Mouse (Mus musculus): ENCODE measurements around the gene Ndufb3. TPM values are rescaled to one million over a fixed set of nuclear protein-coding genes. Genes with fewer than 3 reads are reported as not detected.
"Not testable (repeated sequence)": the region's sequence is repeated elsewhere in the genome, so short reads cannot be mapped to it uniquely, and the experiment has no call there.

Ndufb3 gene
- 10 to 100 TPM; 69.7 to 91.7 TPM for polyA plus RNA-seq (2017; shearing (Covaris generic))

DNA sequence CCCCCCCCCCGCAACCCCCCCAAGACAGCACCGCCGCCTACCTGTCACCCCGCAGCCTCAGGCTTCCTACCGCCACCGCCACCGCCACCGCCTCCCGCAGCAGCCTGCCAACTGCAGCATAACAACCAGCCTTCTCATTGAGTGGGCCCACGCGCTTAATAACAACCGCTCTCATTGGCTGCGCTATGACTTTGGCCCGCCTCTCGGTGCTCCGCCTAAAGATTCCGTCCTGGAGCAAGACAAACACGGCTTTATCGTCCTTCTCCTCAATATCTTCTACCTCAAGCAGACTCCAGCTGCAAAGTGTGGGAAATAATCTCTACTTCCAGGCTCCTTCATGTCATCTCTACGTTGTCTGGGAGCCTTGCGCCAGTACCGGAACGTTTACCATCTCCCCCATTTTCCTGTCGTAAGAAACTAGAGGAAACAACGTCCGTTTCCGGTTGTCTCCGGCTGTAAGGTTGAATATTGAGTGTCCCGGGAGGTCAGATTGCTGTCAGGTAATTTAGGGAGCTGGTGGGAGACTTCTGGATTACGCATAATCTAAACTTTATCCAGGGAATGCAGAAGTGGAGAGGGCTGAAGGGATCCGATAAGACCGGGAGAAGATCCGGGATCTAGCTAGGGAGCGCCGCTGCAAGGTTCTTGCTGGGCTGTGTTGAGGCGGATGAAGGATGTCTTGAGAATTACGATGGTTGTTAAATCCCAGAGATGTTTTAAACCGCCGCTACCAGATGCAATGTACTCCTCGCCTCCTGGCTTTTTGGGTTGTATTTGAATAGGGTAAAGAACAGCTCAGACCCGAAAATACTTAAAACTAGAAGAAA, at the start of gene Ndufb3, which contains the start of gene Fam126b:
Gene Ndufb3 (plus strand): TSS at position 214 of the 827 bp plus-strand sequence.
Gene Fam126b (minus strand): TSS at position 153 of the 827 bp plus-strand sequence.
- peak; percentile 95 for ATAC-seq

DNA sequence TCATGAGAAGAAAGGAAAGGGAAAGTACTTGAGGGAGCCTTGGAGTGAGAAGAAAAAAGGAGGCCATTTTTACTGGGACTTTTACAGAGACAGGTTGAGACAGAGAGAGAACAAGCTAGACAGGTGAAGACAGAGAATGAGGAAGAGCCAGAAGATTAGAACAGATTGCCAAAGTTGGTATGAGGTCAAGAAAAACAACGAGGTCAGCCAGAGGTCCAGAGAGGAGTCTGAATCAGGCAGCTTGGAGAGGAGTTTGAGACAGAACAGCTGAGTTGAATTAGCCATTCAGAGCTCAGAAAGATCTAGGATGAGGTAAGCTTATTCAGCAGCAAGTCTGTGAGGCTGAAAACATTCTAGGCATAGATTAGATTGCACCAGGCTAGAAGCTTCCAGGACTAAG, 44.8 kb upstream of the Ndufb3 start:
- ATAC-seq, result no peak

DNA sequence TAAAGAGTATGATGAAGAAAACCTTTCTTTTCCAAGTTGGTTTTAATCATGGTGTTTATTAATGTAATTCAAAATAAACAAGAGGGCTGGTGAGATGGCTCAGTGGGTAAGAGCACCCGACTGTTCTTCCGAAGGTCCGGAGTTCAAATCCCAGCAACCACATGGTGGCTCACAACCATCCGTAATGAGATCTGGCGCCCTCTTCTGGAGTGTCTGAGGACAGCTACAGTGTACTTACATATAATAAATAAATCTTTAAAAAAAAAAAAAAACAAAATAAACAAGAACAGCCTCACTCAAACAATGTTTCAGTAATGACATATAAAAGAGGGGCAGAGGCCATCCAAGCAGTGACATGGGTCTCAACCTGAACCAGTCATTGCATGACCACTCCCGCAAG, 25.8 kb upstream of the Ndufb3 start:
- ATAC-seq, result not testable (repeated sequence)

DNA sequence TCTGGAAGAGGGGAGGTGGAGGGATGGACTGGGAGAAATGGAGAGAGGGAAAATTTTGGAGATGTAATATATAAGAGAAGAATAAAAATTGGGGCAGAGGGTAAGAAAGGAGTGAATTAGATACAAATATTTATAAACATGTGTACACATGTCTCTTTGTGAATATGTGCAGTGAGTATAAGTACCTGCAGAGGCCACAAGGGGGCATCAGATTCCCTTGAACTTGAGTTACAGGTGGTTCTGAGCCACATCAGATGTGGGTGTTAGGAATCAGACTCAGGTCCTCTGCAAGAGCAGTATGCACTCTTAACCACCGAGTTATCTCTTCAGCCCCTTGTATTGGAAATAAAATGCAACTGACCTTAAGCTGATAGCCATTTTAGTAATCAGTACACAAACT, 23.7 kb upstream of the Ndufb3 start:
- peak; percentile 62 for ATAC-seq

DNA sequence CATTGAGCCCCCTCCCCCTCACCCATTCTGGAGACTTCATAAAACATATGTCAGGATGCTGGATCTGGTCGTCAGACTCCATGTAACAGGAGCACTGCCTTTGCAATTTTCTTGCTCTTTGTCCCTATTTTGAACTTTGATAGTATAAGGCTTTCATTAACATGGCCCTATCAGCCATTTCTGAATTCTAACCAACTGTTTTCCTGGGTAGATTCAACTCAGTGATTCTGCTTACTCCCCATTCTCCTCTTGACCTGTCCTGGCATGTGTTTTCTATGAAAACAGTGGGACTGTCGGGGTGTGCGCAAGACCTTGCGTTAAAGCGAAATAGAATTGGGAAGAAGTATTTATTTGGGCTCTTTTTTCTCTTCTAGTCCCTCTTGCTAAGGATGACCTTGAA, 21.2 kb upstream of the Ndufb3 start:
- ATAC-seq, result no peak

DNA sequence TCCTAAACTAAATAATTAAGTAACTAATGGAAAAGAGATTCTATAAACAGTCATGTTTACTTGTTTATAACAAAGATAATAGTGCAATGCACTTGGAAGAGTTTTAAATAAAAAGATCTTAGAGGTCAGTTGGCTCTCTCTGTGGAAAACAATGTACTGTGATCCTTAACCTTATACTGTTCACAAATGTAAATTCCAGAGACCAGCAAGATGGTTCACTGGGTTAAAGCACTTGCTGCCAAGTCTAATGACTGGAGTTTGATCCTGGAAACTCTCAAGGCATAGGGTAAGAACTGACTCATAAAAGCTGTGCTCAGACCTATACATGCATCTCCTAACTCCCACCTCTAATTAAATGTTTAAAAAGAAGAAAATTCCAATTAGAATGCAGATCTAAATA, 19.6 kb upstream of the Ndufb3 start:
- ATAC-seq, result no peak

DNA sequence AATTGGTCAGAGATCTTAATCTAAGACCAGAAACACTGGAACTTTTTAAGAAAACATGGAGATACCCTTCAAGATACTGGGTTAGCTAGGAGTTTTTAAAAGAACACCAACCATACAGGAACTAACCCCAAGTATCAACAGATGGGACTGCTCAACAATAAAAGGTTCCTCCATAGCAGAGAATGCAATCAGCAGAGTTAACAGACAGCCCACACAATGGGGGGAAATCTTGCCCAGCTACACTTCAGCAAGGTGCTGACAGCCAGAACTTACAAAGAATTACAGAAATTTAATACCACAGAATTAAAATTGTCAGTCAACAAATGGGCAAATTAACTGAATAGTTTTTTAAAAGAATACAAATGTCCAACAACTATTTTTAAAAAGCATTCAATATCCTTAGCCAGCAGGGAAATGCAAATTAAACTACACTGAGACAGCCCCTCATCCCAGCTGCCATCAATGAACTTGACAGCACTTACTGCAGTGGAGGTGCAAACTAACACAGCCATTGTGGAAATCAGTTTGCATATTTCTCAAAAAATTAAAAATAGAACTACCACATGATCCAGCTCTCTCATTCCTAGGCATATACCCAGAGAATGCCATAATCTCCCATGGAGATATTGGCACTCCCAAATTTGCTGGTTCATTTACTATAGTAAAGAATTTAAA, 17.6 kb upstream of the Ndufb3 start:
- ATAC-seq, result no peak

DNA sequence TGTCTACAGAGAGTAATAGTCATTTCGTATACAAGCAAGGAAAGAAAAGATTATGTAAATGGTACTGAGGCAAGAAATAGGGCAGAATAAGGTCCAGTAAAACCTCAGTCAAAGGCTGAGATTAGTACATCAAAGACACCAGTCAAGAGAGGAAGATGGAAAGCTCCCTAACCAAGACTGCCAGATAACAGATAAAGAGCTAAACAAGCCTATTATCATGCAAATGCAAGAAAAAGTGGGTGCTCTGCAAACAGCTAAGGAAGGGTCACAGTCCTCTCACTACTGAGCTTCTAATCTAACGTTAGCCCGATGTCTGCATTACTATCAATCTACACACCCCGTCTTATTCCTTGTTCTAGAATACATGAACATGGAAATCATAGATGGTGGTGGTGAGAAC, 15.7 kb upstream of the Ndufb3 start:
- no peak for ATAC-seq

DNA sequence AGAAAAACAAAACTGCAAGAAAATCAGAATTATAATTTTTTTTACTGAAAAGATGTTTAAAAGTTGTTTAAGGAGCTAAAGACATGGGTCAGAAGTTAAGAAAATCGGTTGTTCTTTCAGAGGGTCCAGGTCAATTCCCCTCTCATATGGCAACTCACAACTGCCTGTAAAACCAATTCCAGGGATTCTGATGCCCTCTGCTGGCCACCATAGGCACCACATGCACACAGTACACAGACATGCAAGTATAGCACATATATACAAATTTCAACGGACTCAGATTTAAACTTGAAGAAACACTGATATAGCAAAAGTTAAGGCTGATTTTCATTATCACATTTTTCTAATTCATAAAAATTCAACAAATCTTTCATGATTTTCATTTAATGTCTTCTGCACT, 7.0 kb upstream of the Ndufb3 start:
- no peak for ATAC-seq

DNA sequence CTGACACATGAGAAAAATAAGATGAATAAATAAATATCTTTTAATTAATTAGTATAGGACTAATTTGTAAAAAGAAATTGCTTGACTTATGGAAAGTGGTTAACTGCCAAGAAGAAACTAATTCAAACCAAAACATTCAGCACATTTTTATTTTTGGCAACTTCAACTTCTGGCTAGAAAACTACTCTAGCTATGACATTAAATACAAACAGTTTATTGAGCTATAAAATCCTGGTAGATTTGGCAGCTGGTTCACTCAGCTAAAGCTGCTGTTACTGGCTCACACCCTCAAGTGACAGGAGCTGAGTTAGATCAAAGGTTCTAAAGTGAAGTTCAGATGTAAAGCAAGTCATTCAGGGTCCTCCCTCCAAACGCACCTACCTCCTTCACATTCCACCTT, 3.6 kb upstream of the Ndufb3 start:
- ATAC-seq, result no peak

DNA sequence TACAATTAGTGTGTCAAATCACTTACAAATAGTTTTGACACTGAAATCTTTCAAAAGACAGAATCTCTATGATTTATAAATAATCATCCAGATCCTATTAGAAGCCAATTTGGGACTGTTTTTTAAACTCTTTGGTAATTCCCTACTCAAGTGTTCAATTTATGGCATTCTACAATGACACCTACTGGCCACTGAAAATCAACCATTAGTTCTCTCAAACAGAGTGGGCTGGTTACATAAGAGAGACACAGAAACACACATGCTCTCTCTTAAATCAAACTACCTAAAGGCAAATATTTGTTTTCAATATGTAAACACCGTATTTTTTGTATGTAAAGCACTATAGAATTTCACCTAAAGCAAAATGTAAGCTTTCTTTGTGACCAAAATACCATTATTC, 1.9 kb upstream of the Ndufb3 start:
- no peak for ATAC-seq

DNA sequence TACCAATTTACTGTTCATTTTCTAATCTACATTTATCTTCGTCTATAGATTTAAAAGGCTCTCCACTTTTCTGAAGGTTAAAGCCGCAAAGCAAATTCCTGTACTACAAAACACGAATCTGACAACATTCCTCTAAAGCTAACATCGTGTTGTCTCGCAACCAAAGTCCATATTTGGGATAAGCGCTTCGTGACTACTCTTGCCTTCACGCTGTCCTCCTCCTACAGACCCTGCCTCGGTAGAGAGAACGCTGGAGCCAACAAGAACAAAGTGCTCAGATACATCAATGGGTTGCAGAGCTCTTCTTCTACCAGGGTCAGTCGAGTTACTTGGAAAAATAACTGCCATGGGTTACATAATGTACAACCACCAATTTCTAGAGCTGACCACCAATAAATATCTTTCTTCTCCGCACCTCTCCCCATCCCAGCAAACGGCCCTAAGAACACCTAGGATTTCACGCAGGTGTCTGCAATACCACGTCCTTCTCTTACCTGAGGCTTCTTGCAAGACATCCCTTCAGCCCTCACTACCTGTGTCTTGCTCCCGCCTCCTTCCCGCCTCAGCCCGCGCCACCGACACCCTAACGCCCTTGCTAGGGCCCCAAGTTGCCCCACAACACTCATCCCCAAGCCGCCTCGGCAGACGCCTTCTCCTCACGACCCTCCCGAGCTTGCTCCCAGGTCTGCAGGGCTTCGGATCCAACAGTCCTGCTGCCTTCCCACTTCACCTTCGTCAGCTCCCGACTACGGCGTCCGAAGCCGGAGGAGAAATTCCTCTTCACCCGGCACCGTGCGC, 612 bp upstream of the Ndufb3 start:
- ATAC-seq, result peak; percentile 27

DNA sequence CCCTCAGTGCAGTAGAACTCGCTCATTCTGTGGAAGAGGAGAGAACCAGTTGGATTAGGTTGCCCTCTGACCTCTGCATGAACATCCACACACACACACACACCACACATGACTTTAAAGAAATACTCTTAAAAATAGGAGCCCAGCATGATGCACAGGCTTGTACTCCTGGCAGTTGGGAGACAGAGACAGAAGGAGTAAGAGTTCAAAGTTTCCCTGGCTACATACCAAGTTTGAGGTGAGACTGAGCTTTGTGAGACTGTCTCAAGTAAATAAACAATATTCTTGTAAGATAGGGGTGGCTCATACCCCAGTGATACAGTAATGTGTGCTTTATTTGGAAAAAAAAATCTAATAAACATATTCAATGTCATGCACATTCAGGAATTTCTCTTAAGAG, 1.3 kb downstream of the Ndufb3 start:
- ATAC-seq, result no peak

DNA sequence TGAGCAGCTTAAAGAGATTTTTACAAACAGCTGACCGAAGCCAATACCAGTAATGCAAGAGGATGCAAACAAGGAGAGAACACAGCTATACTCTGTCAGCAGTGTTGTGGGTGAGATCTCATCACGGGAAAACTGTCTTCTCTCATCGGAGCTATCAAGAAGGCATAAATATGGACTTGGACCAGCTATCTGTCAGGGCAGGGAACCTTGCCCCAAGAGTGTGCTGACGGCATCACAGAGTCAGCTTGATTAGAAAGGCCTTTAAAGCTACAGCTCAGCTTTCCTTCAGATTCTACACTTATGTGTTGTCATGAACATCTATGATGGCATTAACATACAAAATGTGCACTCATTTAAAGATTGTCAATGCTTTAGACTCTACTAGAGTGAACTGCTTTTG, 16.5 kb downstream of the Ndufb3 start:
- no peak for ATAC-seq

DNA sequence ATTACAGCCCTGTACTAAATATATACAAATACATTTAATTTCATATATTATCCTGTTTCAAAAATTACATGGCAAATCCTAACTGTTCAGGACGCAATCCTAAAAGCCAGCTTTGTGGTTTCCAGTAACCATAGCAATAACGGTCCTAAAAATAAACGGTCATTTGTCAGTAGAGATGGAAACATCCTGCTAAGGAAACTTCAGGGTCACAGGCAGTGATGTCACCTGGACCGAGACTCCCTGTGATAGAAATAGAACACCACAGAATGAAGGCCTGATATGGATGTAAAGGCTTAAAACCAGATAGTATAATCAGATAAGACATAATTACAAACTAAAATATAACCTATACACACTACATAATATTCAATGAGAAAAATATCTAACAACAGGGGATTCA, 17.6 kb downstream of the Ndufb3 start:
- ATAC-seq, result no peak

DNA sequence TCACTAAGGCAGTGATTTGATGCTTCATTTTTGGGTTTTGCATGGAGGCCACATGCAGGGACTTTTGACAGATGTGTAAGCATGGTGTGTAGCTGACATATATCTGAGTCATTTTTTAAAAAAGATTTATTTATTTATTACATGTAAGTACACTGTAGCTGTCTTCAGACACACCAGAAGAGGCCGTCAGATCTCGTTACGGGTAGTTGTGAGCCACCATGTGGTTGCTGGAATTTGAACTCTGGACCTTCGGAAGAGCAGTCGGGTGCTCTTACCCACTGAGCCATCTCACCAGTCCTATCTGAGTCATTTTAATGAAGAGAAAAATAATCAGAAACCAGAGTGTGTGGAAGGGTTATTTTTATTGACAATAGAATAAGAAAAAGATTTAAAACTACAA, 23.4 kb downstream of the Ndufb3 start:
- ATAC-seq, result not testable (repeated sequence)

DNA sequence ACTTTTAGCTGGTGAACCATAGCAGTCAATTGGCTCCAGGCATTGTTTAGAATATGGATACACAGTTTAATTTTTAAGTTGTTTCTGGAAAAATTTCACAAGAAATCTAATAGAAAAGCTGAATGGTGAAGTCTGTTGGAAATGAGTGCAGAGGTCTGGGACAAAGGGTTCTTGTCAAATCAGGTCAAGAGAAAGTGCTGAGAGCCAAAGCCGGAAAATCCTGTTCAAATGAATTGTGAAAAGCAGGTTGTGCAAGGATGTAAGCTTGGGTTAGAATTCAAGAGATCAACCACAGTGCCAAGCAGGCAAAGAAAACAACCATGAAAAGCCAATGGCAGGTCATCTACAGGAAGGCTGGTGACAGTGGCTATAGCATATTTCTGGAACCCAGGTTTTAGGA, 24.0 kb downstream of the Ndufb3 start:
- no peak for ATAC-seq

DNA sequence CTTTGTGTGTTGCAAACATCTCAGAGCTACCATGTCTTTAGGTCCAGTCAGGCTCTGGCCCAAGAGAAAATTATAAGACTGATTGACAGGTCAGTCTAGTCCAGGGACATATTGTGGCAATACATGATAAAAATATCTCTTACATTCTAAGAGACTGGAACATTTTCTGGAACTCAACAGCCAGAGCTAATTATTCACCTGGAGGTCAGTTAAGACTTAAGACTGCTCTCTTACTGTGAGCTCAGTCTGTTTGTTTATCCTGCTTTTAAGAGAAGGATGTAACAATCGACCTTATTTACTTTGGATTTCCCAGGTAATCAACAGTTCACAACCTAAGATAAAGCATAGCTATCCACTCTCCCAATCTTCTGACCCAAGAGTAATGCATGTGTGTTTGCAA, 24.4 kb downstream of the Ndufb3 start:
- ATAC-seq, result no peak

DNA sequence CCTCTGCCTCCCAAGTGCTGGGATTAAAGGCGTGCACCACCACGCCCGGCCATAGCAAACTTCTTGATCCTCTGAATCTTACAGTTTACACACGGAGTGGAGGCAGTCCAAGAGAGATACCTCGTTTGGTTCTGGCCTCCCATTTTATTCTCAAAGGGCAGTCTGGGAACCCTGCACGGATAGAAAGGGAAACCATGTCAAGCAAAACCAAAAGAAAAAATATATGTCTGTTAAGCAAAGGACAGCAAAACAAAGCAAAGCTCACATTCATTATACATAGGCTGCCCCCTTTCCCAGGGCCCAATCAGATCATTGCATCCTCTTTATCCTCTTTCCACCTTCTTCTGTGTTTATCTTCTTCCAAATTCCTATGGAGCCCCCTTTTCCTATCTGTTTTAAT, 27.6 kb downstream of the Ndufb3 start:
- ATAC-seq, result no peak

DNA sequence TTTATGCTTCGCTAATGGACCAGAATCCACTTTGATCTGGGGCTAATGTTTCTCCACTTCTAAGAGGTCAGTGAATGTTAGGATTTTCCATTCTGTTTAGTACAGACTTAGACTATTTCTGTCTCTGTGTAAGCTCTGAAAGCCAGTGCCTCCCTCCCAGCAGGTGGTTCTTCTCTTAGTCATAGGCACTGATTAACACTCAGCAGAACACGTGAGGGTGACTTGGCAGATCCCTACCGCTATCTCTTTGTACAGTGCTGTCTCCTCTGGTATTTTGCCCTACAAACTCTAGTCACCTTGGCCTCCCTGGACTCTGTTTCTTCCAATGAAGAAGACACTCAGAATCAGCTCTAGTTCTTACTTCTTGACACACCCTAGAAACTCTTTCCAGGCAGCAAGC, 28.2 kb downstream of the Ndufb3 start:
- no peak for ATAC-seq

DNA sequence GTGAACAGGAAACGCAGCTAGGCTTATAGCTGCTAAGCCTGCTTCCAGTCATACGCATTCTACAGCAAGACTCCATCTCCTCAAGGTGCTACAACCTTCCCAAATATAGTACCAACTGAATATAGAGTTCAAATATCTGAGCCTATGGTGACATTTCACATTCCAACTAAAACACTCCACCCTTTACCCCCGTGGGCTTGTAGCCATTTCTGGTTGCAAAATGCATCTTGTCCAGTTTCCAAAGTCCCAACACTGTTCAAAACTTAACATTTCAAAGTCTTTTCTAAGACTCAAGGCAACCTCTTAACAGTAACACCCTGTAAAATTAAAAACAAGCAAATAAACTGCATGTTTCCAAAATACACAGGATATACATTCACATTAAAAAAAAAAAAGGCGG, 29.0 kb downstream of the Ndufb3 start:
- no peak for ATAC-seq

DNA sequence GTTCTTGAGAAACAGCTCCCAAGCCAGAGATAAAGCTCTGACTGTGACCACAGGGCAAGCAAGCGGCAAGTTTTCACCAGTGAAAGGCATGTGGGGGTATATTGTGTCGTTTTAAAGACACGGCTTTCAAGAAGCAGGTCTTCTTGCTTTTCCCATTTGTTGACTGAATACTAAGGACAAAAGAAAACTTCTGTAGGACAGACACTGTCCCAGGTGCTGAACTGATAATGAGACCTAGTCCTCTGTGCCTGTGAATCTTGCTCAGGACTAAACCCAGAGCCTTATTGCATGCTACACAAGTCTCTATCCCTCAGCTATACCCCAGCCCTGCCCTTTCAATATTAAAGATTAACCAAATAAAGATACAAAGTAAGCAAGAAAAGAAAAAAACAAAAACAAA, 30.0 kb downstream of the Ndufb3 start:
- no peak for ATAC-seq

DNA sequence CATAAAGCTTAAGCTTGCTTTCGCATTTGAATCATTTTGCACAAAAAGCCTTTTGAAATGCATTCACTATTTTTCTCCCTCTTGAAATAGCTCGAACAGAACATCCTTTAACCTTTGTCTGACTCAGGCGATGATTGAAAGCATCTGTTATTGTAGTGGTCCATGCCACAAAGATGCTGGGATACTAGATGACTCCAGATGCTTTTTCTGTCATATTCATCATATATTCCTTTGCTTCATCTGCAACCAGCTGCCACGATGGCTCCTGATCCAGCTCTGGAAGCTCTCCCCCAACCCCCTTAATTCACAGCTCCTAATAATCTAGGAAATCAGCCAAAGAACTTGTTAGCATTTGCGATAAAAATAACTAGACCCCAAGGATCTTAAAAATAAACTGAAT, 30.9 kb downstream of the Ndufb3 start:
- ATAC-seq, result no peak
